Comparison of ENCODE assay signal across 23 mouse cellular contexts in the genomic region with DNA sequence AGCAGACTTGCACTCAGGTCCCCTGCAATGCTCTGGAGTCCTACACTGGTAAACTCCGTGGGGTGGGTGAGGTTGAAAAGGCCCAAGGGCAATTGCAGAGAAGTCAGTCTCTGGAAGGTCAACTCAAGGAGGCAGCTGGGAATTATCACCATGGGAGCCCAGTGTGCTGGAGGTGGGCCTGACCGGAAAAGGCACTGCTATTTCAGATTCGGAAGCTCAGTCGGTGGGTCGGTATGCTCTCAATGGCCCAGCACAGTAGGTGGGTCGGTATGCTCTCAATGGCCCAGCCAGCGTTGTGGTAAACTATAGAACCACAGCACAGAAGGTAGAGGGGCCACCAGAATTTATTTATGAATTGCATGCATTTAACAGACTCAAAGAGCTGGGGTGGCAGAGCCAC.
DNase-seq lines count a peak whose midpoint lies in the region; ATAC-seq and TF ChIP-seq lines count a peak whose summit lies in the region.
"Had no signal": no experiment of that assay in that cellular context is flagged by ENCODE, and none has a peak within 500 bp of the region (broad histone marks: within the 10 kb centered on the region; RNA-seq: fewer than 3 reads in every experiment).

No protein-coding gene starts in this region.

- H3K9ac ChIP-seq in heart, postnatal 0 days (replicated peaks; ENCODE audit: low read depth, low read length): no peak overlapping the region
- no peak overlapping the region for H3K9ac ChIP-seq in ES-Bruce4 (ENCODE audit: low read depth, poor library complexity, severe bottlenecking)
- H3K9ac ChIP-seq: embryonic facial prominence, embryonic 15.5 days; hindbrain, embryonic 12.5 days had no signal

- H3K36me3 ChIP-seq in heart, postnatal 0 days (replicated peaks; ENCODE audit: control insufficient read depth, insufficient read depth, low read length): no peaks in the 10 kb centered on the region
- H3K36me3 ChIP-seq in E14TG2a.4 (ENCODE audit: insufficient read depth, low read length) (peaks cover 15% of the 10 kb centered on the region; the same call in 1 of the 2 replicates), ES-Bruce4 (ENCODE audit: control insufficient read depth, insufficient read depth, low read length, poor library complexity, severe bottlenecking) (no peaks in the 10 kb centered on the region)
- H3K36me3 ChIP-seq: embryonic facial prominence, embryonic 15.5 days; hindbrain, embryonic 12.5 days had no signal

- no peak for TF ChIP-seq POLR2A in ES-Bruce4 (IDR thresholded peaks at IDR 0.05; ENCODE audit: insufficient read depth, low read length)

- WGBS in heart, postnatal 0 days: 32% methylated on average over 7 of the region's 7 CpGs

- H3K27ac ChIP-seq in heart, postnatal 0 days (ENCODE audit: low read depth): peak overlapping the region; percentile 60
- peak overlapping the region; percentile 93 for H3K27ac ChIP-seq in ES-Bruce4 (ENCODE audit: insufficient read depth, low read length)
- H3K27ac ChIP-seq: embryonic facial prominence, embryonic 15.5 days; hindbrain, embryonic 12.5 days had no signal

- TF ChIP-seq CTCF in heart, postnatal 0 days (IDR thresholded peaks at IDR 0.05; ENCODE audit: low read depth): no peak
- TF ChIP-seq CTCF in E14TG2a.4 (conservative IDR thresholded peaks at IDR 0.05; ENCODE audit: low read length) (no peak), ES-Bruce4 (IDR thresholded peaks at IDR 0.05; ENCODE audit: low read depth, low read length) (no peak)

- H3K27me3 ChIP-seq in heart, postnatal 0 days (ENCODE audit: control insufficient read depth, insufficient read depth, low read length): no peaks in the 10 kb centered on the region
- H3K27me3 ChIP-seq in E14TG2a.4 (ENCODE audit: insufficient read depth, low read length): no peaks in the 10 kb centered on the region
- no peaks in the 10 kb centered on the region for H3K27me3 ChIP-seq in ES-Bruce4 (ENCODE audit: control insufficient read depth, insufficient read depth, low read length, poor library complexity, severe bottlenecking)
- H3K27me3 ChIP-seq: embryonic facial prominence, embryonic 15.5 days; hindbrain, embryonic 12.5 days had no signal

- no peak overlapping the region for H3K4me2 ChIP-seq in heart, postnatal 0 days (ENCODE audit: low read depth, low read length)
- H3K4me2 ChIP-seq: embryonic facial prominence, embryonic 15.5 days; heart, embryonic 11.5 days; hindbrain, embryonic 12.5 days had no signal

- no peak overlapping the region for H3K4me3 ChIP-seq in heart, postnatal 0 days (ENCODE audit: low read depth, low read length)
- peak overlapping the region; percentile 69; the same call in 1 of the 2 replicates for H3K4me3 ChIP-seq in E14TG2a.4 (replicated peaks; ENCODE audit: low read length)
- H3K4me3 ChIP-seq in ES-Bruce4 (ENCODE audit: low read depth, low read length): no peak overlapping the region
- H3K4me3 ChIP-seq: embryonic facial prominence, embryonic 15.5 days; erythroblast, embryonic 14.5 days; hindbrain, embryonic 12.5 days had no signal

- no peak for DNase-seq in heart, postnatal 0 days (ENCODE audit: low spot score)
- DNase-seq in heart, postnatal 4 days: no peak
- peak; percentile 65 for DNase-seq in WW6 (ENCODE audit: low read depth, low spot score)
- no peak for DNase-seq in urinary bladder, postnatal 4 days (ENCODE audit: low spot score in 2 of 2)
- no peak for DNase-seq in thymus, postnatal 14 days
- DNase-seq: adrenal gland, adult 8-10 months; adrenal gland, postnatal 36 days; cerebellum, adult 2 months; cerebellum, postnatal 14 days; embryo, embryonic 11 days; gastrocnemius, postnatal 10 days; heart, adult 18-20 months; heart, postnatal 10 days had no signal

- TF ChIP-seq EP300 in heart, postnatal 0 days (IDR thresholded peaks at IDR 0.05; ENCODE audit: low read depth): no peak
- peak; percentile 98 for TF ChIP-seq EP300 in ES-Bruce4 (IDR thresholded peaks at IDR 0.05; ENCODE audit: insufficient read depth, low read depth, low read length)

- H3K4me1 ChIP-seq in heart, postnatal 0 days (ENCODE audit: control insufficient read depth, insufficient read depth): peaks cover 32% of the 10 kb centered on the region
- H3K4me1 ChIP-seq in E14TG2a.4 (replicated peaks; ENCODE audit: low read depth, low read length): peaks cover 97% of the 10 kb centered on the region
- H3K4me1 ChIP-seq in ES-Bruce4 (ENCODE audit: control insufficient read depth, insufficient read depth, low read length): peaks cover 20% of the 10 kb centered on the region

- H3K9me3 ChIP-seq in heart, postnatal 0 days (replicated peaks; ENCODE audit: control insufficient read depth, low read length): no peaks in the 10 kb centered on the region
- no peaks in the 10 kb centered on the region for H3K9me3 ChIP-seq in E14TG2a.4 (ENCODE audit: low read length)
- no peaks in the 10 kb centered on the region for H3K9me3 ChIP-seq in ES-Bruce4 (replicated peaks; ENCODE audit: control insufficient read depth, insufficient read depth, low read length, poor library complexity, severe bottlenecking)
- H3K9me3 ChIP-seq: embryonic facial prominence, embryonic 15.5 days; hindbrain, embryonic 12.5 days had no signal

- ATAC-seq in heart, postnatal 0 days (ENCODE audit: insufficient read depth, low read depth): peak; percentile 27
- ATAC-seq: forebrain, embryonic 16.5 days; hindbrain, embryonic 16.5 days; inflammation-experienced regulatory T-cells, adult 6 months; intestine, postnatal 0 days had no signal
